Mouse (Mus musculus) fibroblast of lung, adult 2 months (primary cell): Measurements from ENCODE around the gene Il16.

Experiments used
- DNase-seq: peaks from one replicate; pipeline ENCODE4 v3.0.0-alpha.2; 2011; ENCODE audit warnings: low read depth

Il16 gene

GRCm38 (mm10) chr7:83604180-83604944, 141.2 kb downstream of the Il16 start:
- DNase-seq: no peak

DNA sequence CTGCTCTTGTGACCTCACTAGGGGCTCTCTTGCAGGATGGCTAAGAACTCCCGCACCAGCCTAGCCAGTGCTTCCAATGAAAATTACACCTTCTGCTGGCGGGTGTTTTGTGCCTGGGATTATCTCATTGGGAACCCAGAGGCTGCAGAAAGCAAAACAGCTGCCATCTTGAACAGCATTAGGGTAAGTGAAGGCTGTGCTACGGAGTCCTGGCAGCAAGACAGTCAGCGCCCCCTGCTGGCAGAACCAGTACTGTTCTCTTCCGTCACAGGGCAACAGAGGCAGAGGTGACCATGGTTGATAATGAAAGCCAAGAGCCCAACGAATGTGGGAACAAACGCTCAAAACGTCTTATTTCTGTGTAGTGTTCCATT, 145.6 kb downstream of the Il16 start:
- no peak for DNase-seq

- DNase-seq: no peak
Observed at GRCm38 (mm10) chr7:83598997-83599912, 146.3 kb downstream of the Il16 start.

GRCm38 (mm10) chr7:83597063-83597462, 148.5 kb downstream of the Il16 start:
- DNase-seq: no peak

DNA sequence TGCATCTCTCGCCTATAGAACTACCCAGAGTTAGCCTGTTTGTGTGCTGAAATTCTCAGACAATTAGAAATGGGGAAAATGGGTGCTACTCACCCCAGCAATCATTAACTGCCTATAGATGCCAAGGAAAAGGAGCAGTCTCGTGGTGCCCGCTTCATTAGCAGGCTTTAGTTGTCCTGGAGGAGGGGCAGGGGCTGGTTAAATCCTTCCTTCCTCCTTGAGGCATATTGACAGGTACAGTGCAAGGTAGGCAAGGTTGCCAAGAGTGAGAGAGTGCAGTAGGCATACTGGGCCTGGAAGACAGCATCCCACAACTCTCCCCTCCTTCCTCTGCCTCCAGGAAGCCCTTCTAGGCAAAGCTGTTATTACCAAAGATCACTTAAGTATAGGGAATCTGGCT, 151.5 kb downstream of the Il16 start:
- no peak for DNase-seq
